Mouse (Mus musculus) thymus, postnatal 36 days (tissue): ENCODE results near the gene Rreb1.
"Not testable (repeated sequence)": the region's sequence is repeated elsewhere in the genome, so short reads cannot be mapped to it uniquely, and the experiment has no call there.

ENCODE experiments used
- DNase-seq, 2 experiments: peaks; one replicate each; pipeline ENCODE4 v3.0.0; 2022; ENCODE audit warnings: mixed read lengths in 2 of 2

Gene Rreb1

DNA sequence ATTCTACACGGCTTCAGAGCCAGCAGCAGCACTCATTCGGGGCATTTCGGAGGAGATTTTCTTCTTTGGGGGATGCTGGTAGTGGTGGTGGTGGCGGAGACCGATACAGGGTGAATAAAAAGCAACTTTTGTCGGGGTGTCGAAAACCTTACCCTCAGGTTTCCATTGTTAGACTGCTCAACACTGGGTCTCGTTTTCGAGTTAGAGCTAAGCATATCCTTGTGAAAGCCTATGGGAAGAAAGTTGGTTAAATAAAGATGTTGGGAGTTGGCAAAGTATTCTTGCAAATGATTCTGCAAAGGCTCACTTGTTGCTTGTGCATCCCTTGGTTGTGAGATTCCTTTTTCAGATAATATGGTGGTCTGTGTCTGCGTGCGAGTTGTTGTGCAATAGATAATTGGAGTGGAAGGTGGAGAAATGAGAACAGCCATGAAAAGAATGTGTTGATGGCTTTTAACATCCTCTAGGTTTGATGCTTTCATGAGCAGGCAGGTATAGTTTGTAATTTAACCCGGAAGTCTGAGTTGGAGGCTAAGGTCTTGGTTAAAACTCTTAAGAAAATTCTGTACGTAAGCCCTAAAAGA is 49.9 kb downstream of the Rreb1 start:
- no peak for DNase-seq

DNA sequence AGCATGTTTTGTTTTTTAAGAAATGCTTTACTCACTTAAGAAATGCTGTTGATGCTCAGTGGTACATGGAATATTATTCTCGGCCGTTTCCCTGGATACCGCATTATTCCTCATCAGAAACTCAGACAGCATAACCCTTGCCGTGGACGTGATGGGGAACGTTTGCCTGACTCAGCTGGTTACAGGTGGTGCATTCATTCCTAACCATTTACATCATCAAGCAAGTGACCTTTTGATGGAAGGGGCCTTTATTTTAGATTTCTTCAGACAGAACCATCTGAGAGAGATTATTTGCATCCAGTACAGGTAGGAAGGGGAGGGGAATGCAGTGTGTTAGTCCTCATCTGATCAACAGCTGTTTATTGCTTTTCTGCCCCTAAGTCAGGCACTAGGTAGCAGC is 50.7 kb downstream of the Rreb1 start:
- no peak for DNase-seq

DNA sequence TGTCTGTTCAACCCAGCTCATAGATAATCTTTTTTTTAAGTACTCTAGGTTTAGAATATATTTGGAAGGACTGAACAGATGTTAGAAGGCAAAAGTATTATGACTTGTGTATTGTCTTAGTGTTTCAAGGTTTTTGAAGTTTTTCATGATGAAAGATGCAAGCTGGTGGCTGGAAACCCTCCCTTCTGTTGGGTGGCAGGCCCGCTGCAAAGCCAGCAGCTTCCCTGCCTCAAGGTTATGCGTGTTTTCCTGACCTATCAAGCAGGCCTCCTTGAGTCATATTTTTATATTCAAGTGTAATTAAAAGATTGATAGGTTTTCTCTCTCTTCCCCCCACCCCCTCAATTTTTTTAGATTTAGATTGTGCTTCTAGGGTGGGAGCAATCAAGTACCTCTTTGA is 52.1 kb downstream of the Rreb1 start:
- no peak for DNase-seq

DNA sequence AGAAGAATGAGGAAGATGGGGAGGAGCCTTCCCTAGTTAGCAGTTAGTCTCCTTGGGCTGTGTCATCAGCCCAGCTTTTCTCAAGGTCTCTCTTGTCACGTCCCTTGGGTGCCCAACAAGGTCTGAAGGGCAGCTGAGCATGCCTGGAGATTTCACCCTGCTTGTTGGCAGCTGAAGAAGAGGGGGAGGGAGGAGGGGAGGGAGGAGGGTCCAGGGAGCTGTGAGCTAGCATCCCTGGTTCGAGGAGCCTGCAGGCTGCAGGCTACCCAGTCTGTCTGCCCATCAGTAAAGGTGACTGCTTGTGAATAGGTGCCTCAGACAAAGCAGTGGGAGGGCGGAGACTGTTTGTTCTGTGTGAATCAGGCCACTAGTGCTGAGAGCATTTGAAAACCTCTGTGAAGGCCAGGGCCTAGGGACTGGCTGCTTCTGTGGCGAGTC is 52.7 kb downstream of the Rreb1 start:
- no peak for DNase-seq

DNA sequence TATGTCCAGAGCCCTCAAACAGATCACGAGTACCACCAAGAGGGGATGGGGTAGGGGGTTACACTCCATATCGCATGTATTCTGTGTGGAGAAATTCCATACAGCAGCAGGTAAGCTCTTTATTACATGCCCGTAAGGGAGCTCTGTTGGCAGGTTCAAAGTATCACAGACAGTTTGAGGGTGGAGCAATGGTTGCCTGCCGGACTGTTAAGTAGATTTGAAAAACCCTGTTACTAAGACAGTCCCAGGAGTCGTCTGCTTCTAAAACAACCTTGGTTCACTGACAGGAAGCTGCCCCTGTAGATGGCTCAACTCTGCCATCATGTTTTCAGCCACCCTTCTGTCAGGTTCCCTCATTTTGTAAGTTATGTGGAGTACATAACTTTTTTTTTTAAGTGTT is 54.3 kb downstream of the Rreb1 start:
- no peak for DNase-seq

DNA sequence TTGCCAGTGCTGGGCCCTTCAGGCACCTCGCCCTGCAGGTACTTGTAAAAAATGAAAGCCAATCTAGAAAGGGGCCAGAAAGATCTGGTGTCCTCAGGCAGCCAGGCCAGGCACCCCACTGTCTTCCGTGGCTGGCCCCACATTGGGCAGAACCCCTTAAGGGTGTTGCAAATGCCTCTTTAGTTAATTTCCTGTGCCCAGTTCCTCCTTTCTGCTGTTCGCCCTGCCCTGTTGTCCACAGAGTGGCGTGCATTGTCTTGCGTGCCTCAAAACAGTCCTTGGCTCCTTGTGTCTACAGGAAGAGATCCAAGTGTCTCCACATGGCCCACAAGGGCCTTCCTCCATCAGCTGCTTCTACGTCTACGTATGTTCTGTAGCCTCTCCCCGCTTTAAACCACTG is 55.3 kb downstream of the Rreb1 start:
- DNase-seq, result no peak

DNA sequence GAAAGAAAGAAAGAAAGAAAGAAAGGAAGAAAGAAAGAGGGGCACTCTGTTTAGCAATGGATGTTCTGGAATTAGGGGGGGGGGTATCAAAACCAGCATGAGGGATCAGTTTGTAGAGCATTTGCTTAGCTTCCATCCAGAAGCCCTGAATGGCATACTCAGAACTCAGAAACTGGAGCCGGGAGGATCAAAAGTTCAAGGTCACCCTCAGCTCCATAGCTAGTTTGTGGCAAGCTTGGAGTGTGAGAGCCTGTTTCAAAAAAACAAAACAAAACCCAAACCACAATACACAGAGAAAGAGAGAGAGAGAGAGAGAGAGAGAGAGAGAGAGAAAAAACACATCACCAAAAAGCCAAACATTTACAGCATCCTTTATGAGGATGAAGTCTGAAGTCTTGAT is 57.1 kb downstream of the Rreb1 start:
- no peak for DNase-seq

DNA sequence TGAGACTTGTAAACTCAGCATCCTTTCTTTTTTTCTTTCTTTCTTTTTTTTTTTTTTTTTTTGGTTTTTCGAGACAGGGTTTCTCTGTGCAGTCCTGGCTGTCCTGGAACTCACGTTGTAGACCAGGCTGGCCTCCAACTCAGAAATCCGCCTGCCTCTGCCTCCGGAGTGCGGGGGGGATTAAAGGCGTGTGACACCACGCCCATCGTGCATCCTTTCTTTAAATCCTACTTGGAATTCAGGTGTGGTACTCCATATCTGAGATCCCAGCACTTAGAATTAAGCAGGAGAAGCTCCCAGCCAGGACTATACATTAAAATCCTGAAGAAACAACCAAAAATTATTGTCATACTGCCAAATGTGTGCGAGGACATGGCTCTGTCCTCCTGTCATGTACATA is 57.6 kb downstream of the Rreb1 start:
- DNase-seq, result not testable (repeated sequence)

DNA sequence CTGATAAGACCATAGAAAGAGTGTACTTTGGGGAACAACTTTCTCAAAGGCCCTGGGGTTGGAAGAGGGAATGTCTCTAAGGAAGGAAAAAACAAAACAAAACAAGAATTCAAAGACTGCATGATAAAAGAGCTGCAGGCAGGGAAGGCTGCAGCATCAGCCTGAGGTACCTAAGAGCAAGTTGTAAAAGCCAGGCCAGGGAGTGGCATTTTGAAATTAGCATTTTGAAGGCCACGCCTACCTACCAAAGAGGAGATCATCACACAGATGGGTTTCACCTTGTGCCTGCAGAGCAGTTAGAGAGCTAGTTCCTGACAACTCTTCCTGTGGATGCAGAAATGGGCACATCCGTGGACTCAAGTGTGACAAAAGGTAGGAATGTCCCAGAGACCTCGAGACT is 59.2 kb downstream of the Rreb1 start:
- no peak for DNase-seq

DNA sequence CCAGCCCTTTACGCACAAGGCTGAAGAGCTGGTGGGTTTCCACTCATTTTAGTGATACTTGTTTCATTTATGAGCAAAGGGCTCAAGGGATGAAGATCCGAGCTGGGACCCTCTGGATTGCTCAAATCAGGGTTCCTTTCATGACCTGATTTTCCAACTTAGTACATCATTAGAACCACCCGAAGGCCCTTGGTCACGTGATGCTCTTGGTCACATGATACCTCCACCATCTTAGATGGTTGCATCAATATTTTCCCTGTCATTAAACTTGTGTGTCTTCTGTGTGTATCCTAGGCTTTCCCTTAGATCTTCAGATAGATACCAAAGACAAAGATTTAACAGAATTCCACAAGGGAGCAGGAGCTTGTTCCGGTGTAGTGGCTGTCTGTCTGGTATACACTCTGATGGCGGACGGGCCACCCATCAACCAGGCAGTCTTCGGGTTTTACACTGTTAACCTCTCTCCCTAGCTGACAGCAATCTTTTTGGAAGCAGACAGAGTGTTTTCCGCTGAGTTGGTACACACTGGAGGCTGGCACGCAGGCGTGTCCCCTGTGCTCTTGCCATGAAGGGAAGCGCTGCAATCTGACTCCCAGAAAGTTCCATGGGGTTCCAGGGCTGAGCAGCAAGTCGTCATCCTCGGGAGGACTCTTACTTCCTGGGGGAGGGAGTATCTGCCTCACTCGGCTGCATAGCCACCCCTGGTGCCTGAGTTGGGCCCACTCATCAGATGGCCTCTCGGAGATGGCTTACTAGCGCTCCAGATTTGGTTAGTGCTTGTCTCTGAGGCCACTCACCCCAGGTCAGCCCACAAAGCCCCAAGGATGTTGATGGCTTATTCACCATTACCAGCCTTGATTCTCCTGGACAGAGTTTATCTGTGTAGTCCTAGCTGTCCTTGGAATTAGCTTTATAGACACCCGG is 60.3 kb downstream of the Rreb1 start:
- no peak for DNase-seq

DNA sequence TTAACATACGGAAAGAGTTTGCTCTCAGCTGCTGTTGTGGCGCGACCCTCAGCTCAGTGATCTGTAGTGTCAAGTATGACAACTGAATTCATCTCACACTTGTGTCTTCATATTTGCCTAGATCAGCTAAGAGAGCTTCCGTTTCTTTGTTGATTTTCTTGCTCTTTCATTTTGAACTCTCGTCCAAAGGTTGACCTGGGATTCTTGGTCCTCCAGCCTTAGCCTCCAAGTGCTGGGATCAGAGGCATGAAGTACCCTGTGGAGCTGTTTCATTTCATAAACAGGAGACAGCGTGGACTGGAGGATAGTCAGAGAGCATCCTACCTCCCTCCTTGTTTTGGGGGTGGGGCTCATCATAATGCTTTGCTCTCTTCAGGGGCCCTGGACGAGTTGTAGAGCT is 65.0 kb downstream of the Rreb1 start:
- DNase-seq, result no peak

DNA sequence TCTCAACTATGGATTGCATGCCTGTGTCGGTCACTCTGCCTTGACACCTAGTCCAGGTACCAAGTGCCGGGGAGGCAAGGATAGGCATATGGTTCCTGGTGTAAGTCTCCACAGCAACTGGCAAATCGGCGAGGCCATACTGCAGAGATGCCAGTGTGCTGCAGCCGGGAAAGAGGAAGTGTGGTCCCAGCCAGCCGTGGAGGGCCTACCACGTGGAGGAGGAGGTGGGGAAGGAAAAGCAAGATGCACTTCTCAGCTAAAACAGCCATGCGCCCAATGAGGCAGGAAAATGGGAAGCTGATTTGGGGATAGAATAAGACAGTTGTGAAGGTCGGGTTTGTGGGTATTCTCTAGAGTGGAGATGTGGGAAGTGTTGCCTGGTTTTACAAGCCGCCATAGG is 65.6 kb downstream of the Rreb1 start:
- DNase-seq, result no peak

DNA sequence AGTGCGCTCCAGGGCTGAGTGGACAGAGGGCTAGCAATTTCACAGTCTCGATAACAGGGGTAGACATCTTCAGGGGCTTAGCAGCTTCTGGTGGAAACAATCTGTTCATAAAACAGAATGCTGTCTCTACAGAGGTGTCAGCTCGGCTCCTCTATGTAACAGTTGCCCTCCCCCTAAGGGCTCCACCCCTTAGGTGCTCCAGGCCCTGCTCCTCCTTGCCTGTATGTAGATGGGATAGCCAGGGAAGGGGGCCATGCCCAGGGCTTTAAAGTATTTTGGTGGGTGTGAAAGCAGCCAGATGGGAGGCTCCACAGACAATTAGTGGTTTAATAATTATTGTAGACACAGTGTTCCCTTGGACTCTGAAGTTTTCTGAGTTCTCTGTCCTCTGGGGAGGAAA is 67.0 kb downstream of the Rreb1 start:
- no peak for DNase-seq

DNA sequence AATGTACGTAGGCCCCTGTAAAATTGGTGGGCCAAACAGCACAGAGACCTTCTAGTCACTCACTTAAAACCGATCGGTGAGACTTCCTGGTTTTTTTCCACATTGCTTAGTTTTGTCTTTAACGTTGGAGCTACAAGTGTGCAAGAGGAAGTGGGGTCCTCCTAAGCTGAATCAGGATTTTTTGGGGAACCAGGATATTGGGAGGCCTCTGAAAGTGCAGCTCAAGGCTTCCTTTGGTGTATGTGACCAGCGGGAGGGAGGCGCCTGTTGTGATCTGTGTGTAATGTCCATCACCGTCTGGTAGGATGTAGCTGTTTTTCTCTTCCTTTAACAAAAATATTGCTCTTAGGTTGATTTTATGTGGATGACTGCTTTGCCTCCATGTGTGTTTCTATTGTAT is 67.4 kb downstream of the Rreb1 start:
- no peak for DNase-seq

DNA sequence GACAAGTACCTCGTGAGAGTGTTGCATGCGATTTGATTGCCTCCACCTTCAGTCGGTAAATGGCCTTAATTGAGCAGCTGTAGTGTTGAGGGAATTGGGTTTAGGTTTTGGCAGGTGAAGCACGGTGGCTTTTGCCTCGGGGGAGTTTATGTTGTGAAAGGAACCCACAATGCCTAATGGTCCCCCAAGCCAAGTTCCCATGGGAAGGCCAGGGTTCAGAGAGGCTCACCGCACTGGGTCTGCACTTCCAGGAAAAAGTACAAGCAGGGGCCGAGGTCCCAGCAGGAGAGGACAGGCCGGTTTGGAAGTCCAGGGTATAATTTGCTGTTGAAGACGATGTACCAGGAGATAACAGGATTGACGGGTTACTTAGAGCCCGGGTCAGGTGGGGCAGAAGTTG is 68.3 kb downstream of the Rreb1 start:
- DNase-seq, result no peak

DNA sequence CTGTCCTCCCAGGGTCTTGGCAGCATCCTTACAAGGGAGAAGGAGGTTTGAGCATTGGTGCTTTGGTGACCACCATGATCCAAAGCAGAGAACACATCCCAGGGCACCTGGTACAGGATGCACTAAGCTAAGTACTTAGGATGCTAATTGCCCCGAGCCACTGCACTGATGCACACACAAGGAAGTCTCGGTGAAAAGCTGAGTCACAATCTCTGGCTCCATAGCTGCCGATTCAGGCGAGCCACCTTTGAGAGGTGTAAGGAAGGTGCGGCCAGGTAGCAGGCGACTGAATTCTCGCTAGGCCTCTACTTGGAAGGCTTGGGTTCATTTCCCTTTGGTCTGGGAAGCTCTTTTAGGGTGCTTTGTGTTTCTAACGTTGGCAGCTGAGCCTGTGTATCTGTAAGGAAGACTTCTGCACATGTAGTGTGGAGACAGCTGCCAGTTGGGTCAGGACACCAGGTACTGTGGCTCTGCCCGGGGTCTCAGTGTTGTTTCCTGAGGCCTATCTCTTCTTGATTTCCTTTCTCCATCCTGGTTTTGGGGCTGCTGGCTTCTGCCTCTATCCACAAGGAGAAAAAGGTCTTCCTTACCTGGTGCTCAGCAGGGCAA is 68.9 kb downstream of the Rreb1 start:
- DNase-seq, result no peak

DNA sequence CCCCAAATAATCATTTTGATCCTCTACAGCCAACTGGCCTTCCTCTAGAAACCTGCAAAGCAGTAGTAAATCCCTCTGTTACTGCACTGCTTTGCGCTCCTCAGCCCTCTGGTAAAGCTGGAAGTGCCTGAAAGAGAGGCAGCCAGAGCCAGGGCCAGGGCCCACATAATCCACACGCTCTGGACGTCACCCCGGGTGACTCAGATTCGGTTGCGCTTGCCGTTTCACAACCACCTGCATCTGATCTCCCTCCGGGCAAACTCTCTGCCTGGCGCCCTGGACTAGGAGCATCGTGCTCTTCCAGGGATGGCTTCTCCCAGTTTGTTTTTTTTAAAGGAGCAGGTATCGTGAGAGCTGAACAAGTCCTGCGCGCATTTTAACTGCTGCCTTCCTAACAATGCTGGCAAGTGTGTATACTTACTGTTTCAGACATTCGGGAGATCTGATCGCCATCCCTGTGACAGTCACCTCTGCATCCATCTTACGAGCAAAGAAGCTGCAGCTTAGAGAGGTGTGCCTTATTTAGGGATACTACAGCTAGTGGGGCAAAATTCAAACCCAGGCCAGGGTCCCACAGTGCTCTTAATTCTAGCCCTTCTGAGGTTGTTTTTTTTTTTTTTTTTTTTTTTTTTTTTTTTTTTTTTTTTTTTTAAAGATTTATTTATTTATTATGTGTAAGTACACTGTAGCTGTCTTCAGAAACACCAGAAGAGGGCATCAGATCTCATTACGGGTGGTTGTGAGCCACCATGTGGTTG is 69.6 kb downstream of the Rreb1 start:
- DNase-seq, result no peak

DNA sequence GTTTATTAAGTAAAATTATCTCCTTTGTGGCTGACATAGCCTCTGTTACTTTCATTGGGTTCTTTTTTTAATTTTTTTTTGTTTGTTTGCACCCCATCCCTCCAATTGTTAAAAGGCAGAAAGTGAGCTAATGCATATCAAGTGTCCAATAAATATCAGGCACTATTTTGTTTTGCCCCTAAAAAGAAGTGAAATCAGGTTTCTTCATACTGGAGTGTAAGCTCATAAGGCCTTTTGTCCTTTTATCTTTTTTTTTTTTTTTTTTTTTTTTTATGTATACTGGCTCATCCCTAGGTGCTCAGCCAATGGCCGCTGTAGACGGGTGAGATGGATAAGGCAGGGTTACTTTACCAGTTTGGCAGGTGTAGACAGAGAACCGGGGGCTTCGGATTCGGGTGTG is 70.2 kb downstream of the Rreb1 start:
- no peak for DNase-seq

DNA sequence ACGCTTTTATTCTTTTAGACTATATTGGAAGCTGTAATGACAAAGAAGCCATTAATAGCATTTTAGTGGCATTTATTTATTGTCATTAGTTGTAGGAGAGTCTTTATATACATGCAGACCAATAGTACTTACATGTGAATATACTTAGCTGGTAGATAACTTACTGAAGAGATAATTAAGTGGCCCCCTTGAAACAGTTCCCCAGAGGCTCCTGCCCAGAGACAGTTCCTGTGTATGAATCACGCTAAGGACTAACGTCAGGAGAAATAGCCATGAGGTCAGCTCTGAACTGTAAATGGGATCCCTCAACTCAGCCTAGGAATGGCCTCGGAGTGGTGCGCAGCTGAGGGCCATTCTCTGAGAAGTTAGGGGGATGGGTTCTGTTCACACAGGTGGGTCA is 73.4 kb downstream of the Rreb1 start:
- no peak for DNase-seq

DNA sequence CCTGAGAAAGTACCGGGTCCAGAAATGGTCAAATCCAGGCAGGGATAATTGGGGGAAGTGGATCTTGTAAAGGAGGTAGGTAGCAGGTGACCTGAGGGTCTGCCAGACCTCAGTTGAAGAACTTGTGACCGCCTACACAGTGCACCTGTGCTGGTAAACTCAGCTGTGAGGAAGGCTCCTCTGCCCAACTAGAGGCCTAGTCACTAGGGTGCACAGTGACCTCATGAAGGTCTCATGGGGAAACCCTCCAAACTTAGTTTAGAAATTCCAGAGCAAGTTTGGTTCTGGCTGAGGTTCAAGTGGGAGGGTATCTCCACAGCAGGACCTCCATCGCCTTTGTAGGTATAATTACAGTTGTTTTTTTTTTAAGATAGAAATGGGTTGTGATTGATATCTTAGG is 74.7 kb downstream of the Rreb1 start:
- DNase-seq, result no peak

DNA sequence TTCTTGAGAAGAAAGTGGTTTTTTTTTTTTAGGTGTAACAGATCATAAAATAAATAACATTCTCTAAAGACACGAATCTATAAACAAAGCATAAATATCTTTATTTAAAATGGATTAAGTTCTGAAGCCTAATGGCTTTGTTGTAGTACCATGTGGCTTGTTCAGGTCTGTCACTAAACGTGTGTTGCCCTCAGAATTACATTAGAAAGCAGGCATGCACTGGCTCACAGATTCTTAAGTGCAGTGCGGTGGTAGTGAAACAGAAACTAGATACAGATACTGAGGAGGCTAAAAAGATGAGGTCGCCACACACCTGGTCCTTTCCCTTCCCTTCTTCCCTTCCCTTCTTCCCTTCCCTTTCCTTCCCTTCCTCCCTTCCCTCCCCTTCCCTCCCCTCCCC is 75.2 kb downstream of the Rreb1 start:
- no peak for DNase-seq

DNA sequence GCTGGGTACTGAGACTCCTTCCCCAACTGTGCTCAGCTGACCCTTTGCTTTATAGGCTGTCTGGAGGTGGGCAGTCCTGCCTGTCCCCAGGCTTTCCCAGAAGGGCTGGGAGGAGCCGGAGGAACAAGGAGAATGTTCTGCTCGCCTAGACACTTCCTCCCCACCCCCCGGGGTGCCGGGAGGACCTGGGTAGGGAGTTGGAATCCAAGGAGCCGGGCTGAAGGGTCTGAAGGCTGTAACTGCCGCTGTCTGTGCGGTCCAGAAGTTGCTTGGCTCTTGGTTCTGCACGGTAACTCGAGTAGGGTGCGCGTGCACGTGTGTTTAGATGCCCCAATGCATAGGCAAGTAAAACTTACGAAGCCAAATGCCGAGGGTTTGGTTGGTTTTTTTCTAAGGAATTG is 75.8 kb downstream of the Rreb1 start:
- DNase-seq, result peak; percentile 57 to 64

DNA sequence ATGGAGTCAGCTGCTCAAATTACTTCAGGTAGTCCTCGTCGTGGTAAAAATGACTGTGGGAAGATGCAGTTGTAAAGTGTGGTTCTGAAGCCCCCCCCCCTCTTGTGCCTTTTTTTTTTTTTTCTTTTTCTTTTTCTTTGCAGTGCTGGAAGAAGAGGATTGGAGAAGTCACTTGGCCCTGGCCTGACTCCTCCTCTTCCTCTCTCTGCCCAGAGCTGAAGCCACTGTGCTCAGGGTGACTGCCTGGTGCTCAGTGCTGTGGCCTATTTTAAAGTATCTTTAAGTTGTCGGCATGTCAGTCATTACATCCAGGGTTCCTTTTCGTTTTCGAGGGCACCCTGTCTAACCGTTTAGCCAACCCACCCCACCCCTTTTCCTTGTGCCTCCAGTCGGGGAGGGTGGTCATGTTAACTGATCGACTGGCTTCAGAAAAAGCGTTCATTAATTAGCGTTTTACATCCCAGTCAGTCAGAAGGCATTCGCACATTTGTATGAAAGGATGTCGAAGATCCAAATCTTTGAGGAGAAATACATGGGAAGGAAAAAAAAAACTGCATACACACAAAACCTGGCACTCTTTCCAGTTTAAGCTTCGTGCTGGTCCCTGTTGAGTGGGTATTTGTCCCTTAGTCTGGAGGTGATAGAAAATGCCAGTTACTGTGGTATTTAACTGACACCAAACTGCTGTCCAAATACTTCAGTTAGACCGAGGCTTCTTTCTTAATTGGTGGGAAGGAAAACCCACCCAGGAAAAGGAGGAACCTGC is 76.4 kb downstream of the Rreb1 start:
- peak in 1 of 2 experiments; percentile 33 for DNase-seq
